Mouse (Mus musculus): ENCODE data around the gene Atp1a4.

- TF ChIP-seq POLR2A (IDR thresholded peaks at IDR 0.05; ENCODE audit: borderline replicate concordance, extremely low read depth, insufficient read depth, insufficient read length, poor library complexity, severe bottlenecking): no peak
- no peak for TF ChIP-seq CTCF (IDR thresholded peaks at IDR 0.05; ENCODE audit: borderline replicate concordance, extremely low read depth, insufficient read depth, insufficient read length)
Observed at GRCm38 (mm10) chr1:172220414-172220813, 37.8 kb downstream of the Atp1a4 start.

All from brain, embryonic 14.5 days (tissue).